Mouse (Mus musculus): ENCODE data around the gene Tubb5. TPM values are rescaled to one million over a fixed set of nuclear protein-coding genes. Genes with fewer than 3 reads are reported as not detected.

The Tubb5 gene
- polyA plus RNA-seq, 1 experiment from 2014 or later, result 240 TPM

- TF ChIP-seq CTCF (IDR thresholded peaks at IDR 0.05; ENCODE audit: low read depth), result peak; percentile 16; the same call in 1 of the 2 replicates
Measured at GRCm38 (mm10) chr17:35868165-35868820, 30.2 kb upstream of the Tubb5 start.

GRCm38 (mm10) chr17:35866911-35867890 is 29.1 kb upstream of the Tubb5 start:
- H3K4me2 ChIP-seq (replicated peaks; ENCODE audit: low read depth), result peak overlapping the region; percentile 92
- H3K9me3 ChIP-seq (ENCODE audit: control insufficient read depth), result no peaks in the 10 kb centered on the region
- peak overlapping the region; percentile 55 for H3K9ac ChIP-seq (ENCODE audit: low read depth, low read length)
- peak; percentile 58 for TF ChIP-seq CTCF (IDR thresholded peaks at IDR 0.05; ENCODE audit: low read depth)
- H3K36me3 ChIP-seq (ENCODE audit: control insufficient read depth, insufficient read depth), result no peaks in the 10 kb centered on the region
- H3K27me3 ChIP-seq (replicated peaks; ENCODE audit: control insufficient read depth, insufficient read depth, low read length), result no peaks in the 10 kb centered on the region
- 20% methylated on average over 26 of the region's 26 CpGs for WGBS
- H3K27ac ChIP-seq (ENCODE audit: low read depth, low read length), result peak overlapping the region; percentile 87
- no peaks in the 10 kb centered on the region for H3K4me1 ChIP-seq (replicated peaks; ENCODE audit: control insufficient read depth, insufficient read depth, low read length)
- peak overlapping the region; percentile 61 for H3K4me3 ChIP-seq (ENCODE audit: low read depth, low read length)
- ATAC-seq, result no peak

More at GRCm38 (mm10) chr17:35868165-35868820, 30.2 kb upstream of the Tubb5 start:
- Histone ChIP-seq H3K4me3 (ENCODE audit: low read depth, low read length) (peak overlapping the region; percentile 61), H3K9ac (ENCODE audit: low read depth, low read length) (peak overlapping the region; percentile 46), H3K27ac (ENCODE audit: low read depth, low read length) (peak overlapping the region; percentile 87), H3K4me1 (replicated peaks; ENCODE audit: control insufficient read depth, insufficient read depth, low read length) (no peaks in the 10 kb centered on the region), H3K27me3 (replicated peaks; ENCODE audit: control insufficient read depth, insufficient read depth, low read length) (no peaks in the 10 kb centered on the region), H3K36me3 (ENCODE audit: control insufficient read depth, insufficient read depth) (no peaks in the 10 kb centered on the region), H3K4me2 (replicated peaks; ENCODE audit: low read depth) (peak overlapping the region; percentile 92), H3K9me3 (ENCODE audit: control insufficient read depth) (no peaks in the 10 kb centered on the region)
- WGBS, result 35% methylated on average over 16 of the region's 17 CpGs
- ATAC-seq, result no peak

- WGBS, result under 1% methylated on average over 38 of the region's 38 CpGs
- Histone ChIP-seq H3K9ac (ENCODE audit: low read depth, low read length) (peak overlapping the region; percentile 55), H3K9me3 (ENCODE audit: control insufficient read depth) (no peaks in the 10 kb centered on the region), H3K27ac (ENCODE audit: low read depth, low read length) (peak overlapping the region; percentile 87), H3K27me3 (replicated peaks; ENCODE audit: control insufficient read depth, insufficient read depth, low read length) (no peaks in the 10 kb centered on the region), H3K36me3 (ENCODE audit: control insufficient read depth, insufficient read depth) (no peaks in the 10 kb centered on the region), H3K4me2 (replicated peaks; ENCODE audit: low read depth) (peak overlapping the region; percentile 92), H3K4me1 (replicated peaks; ENCODE audit: control insufficient read depth, insufficient read depth, low read length) (no peaks in the 10 kb centered on the region), H3K4me3 (ENCODE audit: low read depth, low read length) (peak overlapping the region; percentile 61)
- no peak for TF ChIP-seq CTCF (IDR thresholded peaks at IDR 0.05; ENCODE audit: low read depth)
- 0 out of 2 replicates have a peak, but pooled peaks have one; percentile 4 for ATAC-seq
Measured at GRCm38 (mm10) chr17:35866281-35866831, 28.2 kb upstream of the Tubb5 start.

- H3K36me3 ChIP-seq (ENCODE audit: control insufficient read depth, insufficient read depth), result no peaks in the 10 kb centered on the region
- peak within 1 kb of the TSS; percentile 55 for H3K9ac ChIP-seq (ENCODE audit: low read depth, low read length)
- WGBS, result 1% methylated on average over 47 of the region's 48 CpGs
- no peaks in the 10 kb centered on the region for H3K27me3 ChIP-seq (replicated peaks; ENCODE audit: control insufficient read depth, insufficient read depth, low read length)
- peak within 1 kb of the TSS; percentile 61 for H3K4me3 ChIP-seq (ENCODE audit: low read depth, low read length)
- no peaks in the 10 kb centered on the region for H3K4me1 ChIP-seq (replicated peaks; ENCODE audit: control insufficient read depth, insufficient read depth, low read length)
- peak within 1 kb of the TSS; percentile 92 for H3K4me2 ChIP-seq (replicated peaks; ENCODE audit: low read depth)
- peak; percentile 15; the same call in 1 of the 2 replicates for ATAC-seq
- H3K9me3 ChIP-seq (ENCODE audit: control insufficient read depth), result no peaks in the 10 kb centered on the region
- H3K27ac ChIP-seq (ENCODE audit: low read depth, low read length), result peak within 1 kb of the TSS; percentile 87
- no peak for TF ChIP-seq CTCF (IDR thresholded peaks at IDR 0.05; ENCODE audit: low read depth)
Measured at GRCm38 (mm10) chr17:35865481-35866280, 27.6 kb upstream of the Tubb5 start, which contains the start of gene Ppp1r18. Gene Ppp1r18 (plus strand): TSS chr17:35865593.

- no peaks in the 10 kb centered on the region for H3K4me1 ChIP-seq (replicated peaks; ENCODE audit: control insufficient read depth, insufficient read depth, low read length)
- WGBS, result 41% methylated on average over 10 of the region's 10 CpGs
- peak overlapping the region; percentile 92 for H3K4me2 ChIP-seq (replicated peaks; ENCODE audit: low read depth)
Measured at GRCm38 (mm10) chr17:35864832-35865353, 26.8 kb upstream of the Tubb5 start.

More at GRCm38 (mm10) chr17:35864832-35865353, 26.8 kb upstream of the Tubb5 start:
- no peaks in the 10 kb centered on the region for H3K27me3 ChIP-seq (replicated peaks; ENCODE audit: control insufficient read depth, insufficient read depth, low read length)
- H3K27ac ChIP-seq (ENCODE audit: low read depth, low read length), result peak overlapping the region; percentile 87; the same call in 1 of the 2 replicates
- no peaks in the 10 kb centered on the region for H3K9me3 ChIP-seq (ENCODE audit: control insufficient read depth)
- H3K9ac ChIP-seq (ENCODE audit: low read depth, low read length), result peak overlapping the region; percentile 55; the same call in 1 of the 2 replicates
- no peak for ATAC-seq
- TF ChIP-seq CTCF (IDR thresholded peaks at IDR 0.05; ENCODE audit: low read depth), result no peak
- H3K4me3 ChIP-seq (ENCODE audit: low read depth, low read length), result peak overlapping the region; percentile 61
- no peaks in the 10 kb centered on the region for H3K36me3 ChIP-seq (ENCODE audit: control insufficient read depth, insufficient read depth)

Measured in intestine, postnatal 0 days (tissue).